Mouse (Mus musculus) bone marrow, adult 2 months (tissue): Measurements from ENCODE around the gene Fdx1. TPM values are rescaled to one million over a fixed set of nuclear protein-coding genes. Genes with fewer than 3 reads are reported as not detected.

ENCODE experiments used
- H3K27ac ChIP-seq: fragments of 200-500 bp; 2 replicates; pipeline ENCODE4 v1.5.1; 2012; ENCODE audit warnings: low read depth, mild to moderate bottlenecking, control low read depth, inconsistent platforms, low read length; ENCODE audit not compliant: control insufficient read depth, poor library complexity, insufficient read depth
- H3K4me1 ChIP-seq: fragments of 200-500 bp; 2 replicates; pipeline ENCODE4 v1.6.1; 2011; ENCODE audit warnings: low read length; ENCODE audit not compliant: control insufficient read depth, insufficient read depth
- H3K4me3 ChIP-seq: fragments of 200-500 bp; replicated peaks from 2 replicates; pipeline ENCODE3; 2011; ENCODE audit warnings: mild to moderate bottlenecking, low read depth, low read length, control low read depth; ENCODE audit not compliant: control insufficient read depth
- CTCF ChIP-seq: fragments of 200-500 bp; IDR thresholded peaks from 2 replicates; pipeline ENCODE4 v1.5.1; 2011; ENCODE audit warnings: low read length, control low read depth; ENCODE audit not compliant: control insufficient read depth, insufficient read depth
- POLR2A ChIP-seq: fragments of 200-500 bp; IDR thresholded peaks from 2 replicates; pipeline ENCODE4 v1.6.1; 2011; ENCODE audit warnings: low read depth, mild to moderate bottlenecking, control low read depth, low read length, borderline replicate concordance; ENCODE audit not compliant: control insufficient read depth
- WGBS: fragments of 180-500 bp; shearing (Covaris S2); methylation state at CpG from one replicate; pipeline ENCODE4 v1.1.7; 2018; 5-methylcytosine and 5-hydroxymethylcytosine counted together
- polyA plus RNA-seq: library from polyadenylated mRNA; stranded (reverse); fragments of >200 nt; gene quantifications from 2 replicates; pipeline ENCODE4 v1.2.4, GENCODE M21; 2011; ENCODE audit warnings: low replicate concordance; ENCODE audit not compliant: missing spikeins, insufficient read depth, insufficient read length

The Fdx1 gene
- polyA plus RNA-seq, result 3.4 and 6.2 TPM in 2 replicates

DNA sequence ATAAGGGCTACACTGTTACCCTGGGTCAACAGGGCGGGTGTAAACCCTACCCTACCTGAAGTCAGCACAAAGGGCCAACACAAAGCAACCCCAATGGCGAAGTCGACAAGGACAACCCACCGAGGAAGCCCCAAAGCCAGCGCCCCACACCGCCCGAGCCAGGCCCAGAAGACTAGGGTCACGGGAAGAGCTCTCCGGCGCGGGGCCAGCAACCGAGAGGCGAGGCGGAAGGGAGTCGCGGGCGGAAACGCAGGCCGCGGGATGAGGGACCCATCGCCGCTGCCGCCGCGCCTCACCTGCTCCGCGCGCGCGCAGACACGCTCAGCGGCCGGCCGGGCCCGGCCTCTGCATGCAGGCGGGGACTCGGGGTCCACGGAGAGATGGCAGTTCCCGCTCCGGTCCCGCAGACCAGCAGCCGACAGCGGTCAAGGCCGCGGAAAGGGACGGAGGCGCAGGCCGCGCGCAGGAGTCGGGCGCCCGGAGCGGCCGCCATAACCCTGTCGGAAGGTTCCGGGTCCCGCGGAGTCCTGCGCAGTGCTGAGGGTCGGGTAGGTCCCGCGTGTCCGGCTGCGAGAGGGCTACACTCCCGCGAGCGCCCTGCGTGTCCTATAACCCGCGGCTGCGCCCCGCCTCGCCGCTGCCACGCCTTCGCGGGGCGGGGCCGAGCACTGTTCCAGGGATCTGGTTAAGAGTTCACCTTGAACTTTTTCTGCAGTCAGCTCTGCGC lies at the start of gene Fdx1:
Fdx1 (minus strand) TSS at position 582 of the 727 bp plus-strand sequence.
- WGBS, result under 1% methylated on average over 81 of the region's 81 CpGs
- peak within 1 kb of the TSS; percentile 70 for H3K4me3 ChIP-seq
- H3K27ac ChIP-seq, result peak within 1 kb of the TSS; percentile 45; the same call in 1 of the 2 replicates
- TF ChIP-seq CTCF, result no peak
- peak; percentile 25; the same call in 1 of the 2 replicates for TF ChIP-seq POLR2A
- no peaks in the 10 kb centered on the region for H3K4me1 ChIP-seq

DNA sequence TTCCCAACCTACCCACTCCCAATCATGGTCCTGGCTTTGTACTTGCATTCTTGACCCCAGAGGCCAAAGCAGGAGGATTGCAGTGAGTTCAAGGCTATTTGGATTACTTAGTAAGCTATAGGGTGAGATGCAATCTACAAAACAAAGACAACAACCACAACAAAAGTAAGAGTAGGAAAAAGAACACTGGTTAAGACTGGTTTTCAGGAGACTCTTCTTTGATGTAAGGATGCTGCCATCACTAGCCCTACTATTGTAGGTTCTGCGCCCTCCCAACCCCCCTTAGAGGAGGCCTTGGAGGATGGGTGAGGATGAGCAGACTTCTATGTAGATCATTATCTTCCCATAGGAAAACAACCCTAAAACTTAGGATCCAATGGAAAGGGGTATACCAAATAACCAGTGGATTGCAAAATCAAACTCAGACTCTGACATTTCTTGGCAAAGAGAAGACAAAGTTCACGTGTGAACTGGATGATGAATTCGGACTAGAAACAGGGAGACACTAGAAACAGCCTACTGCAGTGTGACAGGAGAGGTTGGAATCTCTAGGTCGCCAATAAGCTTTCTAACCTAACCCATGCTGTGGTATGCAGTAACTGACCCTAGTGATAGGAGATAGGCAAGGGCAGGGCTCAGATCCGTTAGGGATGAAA lies 49.6 kb upstream of the Fdx1 start:
- H3K4me3 ChIP-seq, result no peak overlapping the region
- no peaks in the 10 kb centered on the region for H3K4me1 ChIP-seq
- WGBS, result 76% methylated on average over 5 of the region's 5 CpGs
- no peak overlapping the region for H3K27ac ChIP-seq
- TF ChIP-seq CTCF (no peak), POLR2A (no peak)

GRCm38 (mm10) chr9:52012311-52012710 lies 49.0 kb upstream of the Fdx1 start:
- 88% methylated on average over 1 of the region's 1 CpGs for WGBS
- no peak overlapping the region for H3K27ac ChIP-seq
- no peaks in the 10 kb centered on the region for H3K4me1 ChIP-seq
- no peak for TF ChIP-seq POLR2A
- no peak for TF ChIP-seq CTCF
- no peak overlapping the region for H3K4me3 ChIP-seq

- H3K4me3 ChIP-seq, result no peak overlapping the region
- 78% methylated on average over 1 of the region's 1 CpGs for WGBS
- H3K4me1 ChIP-seq, result no peaks in the 10 kb centered on the region
- TF ChIP-seq CTCF, result no peak
- TF ChIP-seq POLR2A, result no peak
- no peak overlapping the region for H3K27ac ChIP-seq
Measured at GRCm38 (mm10) chr9:52008511-52008910, 45.2 kb upstream of the Fdx1 start.

GRCm38 (mm10) chr9:52007341-52007740 lies 44.0 kb upstream of the Fdx1 start:
- Histone ChIP-seq H3K4me3 (no peak overlapping the region), H3K4me1 (no peaks in the 10 kb centered on the region), H3K27ac (no peak overlapping the region)
- WGBS, result 74% methylated on average over 2 of the region's 2 CpGs
- TF ChIP-seq CTCF (no peak), POLR2A (no peak)

DNA sequence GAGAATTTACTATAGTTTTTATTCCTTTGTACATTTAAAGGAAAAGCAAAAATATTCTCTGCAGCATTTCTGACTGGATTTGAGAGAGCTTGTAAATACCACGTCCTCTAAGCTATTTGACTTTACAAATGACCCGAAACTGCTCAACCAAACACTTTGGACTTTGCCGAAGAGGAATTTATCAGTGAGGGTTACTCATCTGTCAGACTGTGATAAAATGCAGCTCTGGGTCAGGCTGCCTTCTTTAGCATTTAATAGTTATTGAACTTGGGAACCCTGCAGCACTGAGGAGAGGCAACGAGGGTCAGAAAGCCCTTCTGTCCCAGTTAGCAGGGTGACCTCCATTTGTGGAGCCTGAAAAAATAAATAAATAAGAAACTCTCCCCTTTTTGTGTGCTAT lies 40.1 kb upstream of the Fdx1 start:
- 84% methylated on average over 4 of the region's 4 CpGs for WGBS
- no peaks in the 10 kb centered on the region for H3K4me1 ChIP-seq
- H3K27ac ChIP-seq, result no peak overlapping the region
- no peak for TF ChIP-seq CTCF
- TF ChIP-seq POLR2A, result no peak
- H3K4me3 ChIP-seq, result no peak overlapping the region

DNA sequence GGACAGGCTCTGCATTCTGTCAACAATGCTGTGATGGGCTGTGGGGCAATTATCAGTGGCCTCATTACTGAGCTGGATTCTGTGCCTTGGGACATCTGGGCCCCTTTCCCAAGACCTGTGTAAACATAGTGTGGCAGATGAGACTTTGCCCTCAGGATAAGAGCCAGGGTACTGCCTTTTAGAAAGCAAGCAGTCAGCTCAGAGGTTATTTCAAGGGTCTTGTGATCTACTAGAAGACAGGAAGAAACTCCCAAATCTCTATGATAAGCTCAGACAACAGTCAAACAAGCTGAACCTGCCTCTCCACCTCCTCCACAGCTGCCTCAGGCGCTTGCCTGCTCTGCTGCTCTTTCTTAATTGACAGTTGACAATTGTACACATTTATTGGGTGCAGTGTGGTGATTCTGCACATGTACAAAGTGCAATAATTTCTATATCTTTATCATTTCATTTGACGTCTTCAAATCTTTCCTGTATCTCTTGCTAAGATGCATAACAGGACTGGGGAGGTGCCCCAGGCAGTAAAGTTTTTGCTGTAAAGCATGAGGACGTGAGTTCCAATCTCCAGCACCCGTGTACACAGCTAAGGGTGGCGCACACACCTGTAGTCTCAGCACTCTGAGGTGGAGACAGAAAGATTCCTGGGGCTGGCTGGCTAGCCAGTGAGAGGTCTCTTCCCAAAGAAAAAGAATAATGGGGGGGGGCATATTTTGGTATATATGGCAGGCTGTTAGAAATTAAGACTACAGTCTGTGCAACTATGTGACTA lies 32.2 kb upstream of the Fdx1 start:
- no peak overlapping the region for H3K4me3 ChIP-seq
- no peaks in the 10 kb centered on the region for H3K4me1 ChIP-seq
- H3K27ac ChIP-seq, result no peak overlapping the region
- TF ChIP-seq CTCF (no peak), POLR2A (no peak)
- 80% methylated on average over 5 of the region's 5 CpGs for WGBS

GRCm38 (mm10) chr9:51994636-51995260 lies 31.4 kb upstream of the Fdx1 start:
- H3K4me3 ChIP-seq, result no peak overlapping the region
- TF ChIP-seq POLR2A (no peak), CTCF (no peak)
- no peaks in the 10 kb centered on the region for H3K4me1 ChIP-seq
- WGBS, result 88% methylated on average over 5 of the region's 5 CpGs
- no peak overlapping the region for H3K27ac ChIP-seq
